Comparison of ENCODE assay signal across 9 mouse cellular contexts in genomic region chr13:93771588-93772278, GRCm38 (mm10). TPM values are rescaled to one million over a fixed set of nuclear protein-coding genes. Genes with fewer than 3 reads are reported as not detected.
DNase-seq lines count a peak whose midpoint lies in the region; ATAC-seq lines count a peak whose summit lies in the region.
"Had no signal": no experiment of that assay in that cellular context is flagged by ENCODE, and none has a peak within 500 bp of the region (broad histone marks: within the 10 kb centered on the region; RNA-seq: fewer than 3 reads in every experiment).

Arsb (plus strand) TSS chr13:93771630.

- H3K4me3 ChIP-seq in embryonic facial prominence, embryonic 13.5 days = peak within 1 kb of the TSS; percentile 71
- peak within 1 kb of the TSS; percentile 67 for H3K4me3 ChIP-seq in limb, embryonic 12.5 days (replicated peaks)
- peak within 1 kb of the TSS; percentile 61 for H3K4me3 ChIP-seq in midbrain, embryonic 14.5 days (replicated peaks; ENCODE audit: low read depth, low read length)

- peaks cover 20% of the 10 kb centered on the region for H3K4me1 ChIP-seq in embryonic facial prominence, embryonic 13.5 days
- peaks cover 13% of the 10 kb centered on the region for H3K4me1 ChIP-seq in limb, embryonic 12.5 days (replicated peaks)
- no peaks in the 10 kb centered on the region; the same call in 1 of the 2 replicates for H3K4me1 ChIP-seq in midbrain, embryonic 14.5 days (ENCODE audit: control insufficient read depth, insufficient read depth, low read length)

- peak within 1 kb of the TSS; percentile 83 for H3K27ac ChIP-seq in embryonic facial prominence, embryonic 13.5 days
- peak within 1 kb of the TSS; percentile 95 for H3K27ac ChIP-seq in limb, embryonic 12.5 days
- H3K27ac ChIP-seq in midbrain, embryonic 14.5 days (replicated peaks; ENCODE audit: low read depth, low read length) = peak within 1 kb of the TSS; percentile 93

- peak within 1 kb of the TSS; percentile 93 for H3K9ac ChIP-seq in embryonic facial prominence, embryonic 13.5 days
- H3K9ac ChIP-seq in limb, embryonic 12.5 days (replicated peaks) = peak within 1 kb of the TSS; percentile 88
- peak within 1 kb of the TSS; percentile 90 for H3K9ac ChIP-seq in midbrain, embryonic 14.5 days (replicated peaks; ENCODE audit: low read length)

- WGBS in embryonic facial prominence, embryonic 13.5 days = under 1% methylated on average over 66 of the region's 66 CpGs
- WGBS in limb, embryonic 12.5 days = under 1% methylated on average over 66 of the region's 66 CpGs
- under 1% methylated on average over 66 of the region's 66 CpGs for WGBS in midbrain, embryonic 14.5 days

- peak within 1 kb of the TSS; percentile 92 for H3K4me2 ChIP-seq in embryonic facial prominence, embryonic 13.5 days
- peak within 1 kb of the TSS; percentile 89 for H3K4me2 ChIP-seq in limb, embryonic 12.5 days
- H3K4me2 ChIP-seq in midbrain, embryonic 14.5 days (ENCODE audit: low read length) = peak within 1 kb of the TSS; percentile 94

- ATAC-seq in embryonic facial prominence, embryonic 13.5 days (ENCODE audit: insufficient number of reproducible peaks, insufficient read depth, low FRiP score, low TSS enrichment, low read depth) = peak; percentile 82
- peak; percentile 91 for ATAC-seq in limb, embryonic 12.5 days (ENCODE audit: insufficient number of reproducible peaks, insufficient read depth, low FRiP score, low TSS enrichment, low read depth)
- peak; percentile 94 for ATAC-seq in midbrain, embryonic 14.5 days (ENCODE audit: low FRiP score, low TSS enrichment)

- no peaks in the 10 kb centered on the region for H3K27me3 ChIP-seq in embryonic facial prominence, embryonic 13.5 days
- H3K27me3 ChIP-seq in limb, embryonic 12.5 days = no peaks in the 10 kb centered on the region
- no peaks in the 10 kb centered on the region for H3K27me3 ChIP-seq in midbrain, embryonic 14.5 days (ENCODE audit: control insufficient read depth, insufficient read depth, low read length)

- no peaks in the 10 kb centered on the region for H3K9me3 ChIP-seq in embryonic facial prominence, embryonic 13.5 days
- no peaks in the 10 kb centered on the region for H3K9me3 ChIP-seq in limb, embryonic 12.5 days
- H3K9me3 ChIP-seq in midbrain, embryonic 14.5 days (ENCODE audit: control insufficient read depth, low read length) = no peaks in the 10 kb centered on the region

- no peaks in the 10 kb centered on the region for H3K36me3 ChIP-seq in embryonic facial prominence, embryonic 13.5 days
- no peaks in the 10 kb centered on the region for H3K36me3 ChIP-seq in limb, embryonic 12.5 days
- no peaks in the 10 kb centered on the region for H3K36me3 ChIP-seq in midbrain, embryonic 14.5 days (ENCODE audit: control insufficient read depth, insufficient read depth, low read length)
- H3K36me3 ChIP-seq: G1E had no signal

- peak; percentile 88 for DNase-seq in 3134 (ENCODE audit: extremely low read depth, insufficient read length, low spot score)
- DNase-seq in adrenal gland, postnatal 25 days = peak; percentile 91
- DNase-seq in heart, adult 18-20 months = peak; percentile 90 to 92
- DNase-seq in kidney, adult 18-20 months = peak; percentile 88
- peak; percentile 90 for DNase-seq in midbrain, embryonic 14.5 days
- DNase-seq in spleen, adult 12 weeks (ENCODE audit: low spot score) = peak; percentile 65

RNA-seq across cellular contexts. Expression of gene Arsb, which starts in this region (rescaled TPM):
- total RNA-seq in adrenal gland, postnatal 25 days (2021) = 37.8 and 41.9 TPM in 2 replicates
- polyA plus RNA-seq in embryonic facial prominence, embryonic 13.5 days (2015; fragmentation: Nextera tagmentation; extraction: Ambion mirVana) = 11.9 and 14.1 TPM in 2 replicates
- total RNA-seq in heart, adult 18-20 months (2021) = 1 to 10 TPM; 5.8 to 5.9 TPM
- 7.9 and 9.3 TPM in 2 replicates for polyA plus RNA-seq in limb, embryonic 12.5 days (2016; fragmentation: Nextera tagmentation; extraction: Ambion mirVana)
- 8.6 and 12.7 TPM in 2 replicates for polyA plus RNA-seq in midbrain, embryonic 14.5 days (2014; fragmentation: Nextera tagmentation; extraction: Ambion mirVana)

Comparison
In these comparisons a context has a peak if more than half of its experiments do, and no peak if none do; other contexts are left out.
1. Peak in every context shown above with its lines: DNase-seq, ATAC-seq, H3K4me3 ChIP-seq and H3K27ac ChIP-seq.